Mouse (Mus musculus): Measurements from ENCODE around the gene Rad54l. TPM values are rescaled to one million over a fixed set of nuclear protein-coding genes. Genes with fewer than 3 reads are reported as not detected.

The Rad54l gene
- polyA plus RNA-seq, 1 experiment from 2014 or later = 5.2 TPM

- WGBS = 72% methylated on average over 3 of the region's 3 CpGs
- H3K9me3 ChIP-seq (ENCODE audit: control insufficient read depth) = no peaks in the 10 kb centered on the region
- H3K4me1 ChIP-seq (replicated peaks; ENCODE audit: control insufficient read depth, insufficient read depth, low read length) = no peaks in the 10 kb centered on the region
- no peak overlapping the region for H3K4me3 ChIP-seq (ENCODE audit: low read depth, low read length)
- H3K4me2 ChIP-seq (replicated peaks; ENCODE audit: low read depth) = no peak overlapping the region
- H3K27me3 ChIP-seq (replicated peaks; ENCODE audit: control insufficient read depth, insufficient read depth, low read length) = no peaks in the 10 kb centered on the region
- H3K9ac ChIP-seq (ENCODE audit: low read depth, low read length) = no peak overlapping the region
- TF ChIP-seq CTCF (IDR thresholded peaks at IDR 0.05; ENCODE audit: low read depth) = no peak
- no peak for ATAC-seq
- no peak overlapping the region for H3K27ac ChIP-seq (ENCODE audit: low read depth, low read length)
- H3K36me3 ChIP-seq (ENCODE audit: control insufficient read depth, insufficient read depth) = peaks cover 16% of the 10 kb centered on the region; the same call in 1 of the 2 replicates
Observed at GRCm38 (mm10) chr4:116049211-116049610, 74.3 kb downstream of the Rad54l start.

- WGBS = 60% methylated on average over 7 of the region's 7 CpGs
- no peak overlapping the region for H3K4me3 ChIP-seq (ENCODE audit: low read depth, low read length)
- ATAC-seq = peak; percentile 22
Observed at GRCm38 (mm10) chr4:116048130-116048920, 75.2 kb downstream of the Rad54l start.

DNA sequence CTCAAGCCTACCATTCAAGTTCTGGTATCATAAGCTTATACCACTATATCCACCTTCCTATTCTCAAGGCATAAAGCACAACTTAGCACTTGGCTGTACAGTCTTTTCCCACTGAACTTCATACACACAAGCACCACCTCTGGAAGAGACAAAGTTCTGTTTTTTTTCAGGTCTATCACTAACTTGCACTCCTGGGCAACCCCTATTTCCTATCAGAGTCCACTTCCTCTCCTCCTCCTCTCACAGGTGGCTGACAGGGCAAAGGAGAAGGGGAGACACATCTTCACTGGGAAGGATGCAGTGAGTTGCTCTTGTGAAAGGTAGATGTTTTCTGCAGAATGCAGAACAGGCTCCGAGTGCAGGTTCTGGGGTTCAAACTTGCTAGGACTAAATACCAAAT lies 75.8 kb downstream of the Rad54l start:
- no peak for TF ChIP-seq CTCF (IDR thresholded peaks at IDR 0.05; ENCODE audit: low read depth)
- Histone ChIP-seq H3K4me2 (replicated peaks; ENCODE audit: low read depth) (peak overlapping the region; percentile 35; the same call in 1 of the 2 replicates), H3K36me3 (ENCODE audit: control insufficient read depth, insufficient read depth) (peaks cover 31% of the 10 kb centered on the region), H3K4me3 (ENCODE audit: low read depth, low read length) (no peak overlapping the region), H3K4me1 (replicated peaks; ENCODE audit: control insufficient read depth, insufficient read depth, low read length) (no peaks in the 10 kb centered on the region), H3K27ac (ENCODE audit: low read depth, low read length) (no peak overlapping the region), H3K9ac (ENCODE audit: low read depth, low read length) (no peak overlapping the region), H3K9me3 (ENCODE audit: control insufficient read depth) (no peaks in the 10 kb centered on the region), H3K27me3 (replicated peaks; ENCODE audit: control insufficient read depth, insufficient read depth, low read length) (no peaks in the 10 kb centered on the region)
- 82% methylated on average over 1 of the region's 1 CpGs for WGBS
- no peak for ATAC-seq

More at GRCm38 (mm10) chr4:116048130-116048920, 75.2 kb downstream of the Rad54l start:
- Histone ChIP-seq H3K9ac (ENCODE audit: low read depth, low read length) (0 out of 2 replicates have a peak overlapping the region, but pooled peaks have one; percentile 7), H3K4me2 (replicated peaks; ENCODE audit: low read depth) (peak overlapping the region; percentile 35; the same call in 1 of the 2 replicates), H3K9me3 (ENCODE audit: control insufficient read depth) (no peaks in the 10 kb centered on the region), H3K4me1 (replicated peaks; ENCODE audit: control insufficient read depth, insufficient read depth, low read length) (no peaks in the 10 kb centered on the region), H3K27me3 (replicated peaks; ENCODE audit: control insufficient read depth, insufficient read depth, low read length) (no peaks in the 10 kb centered on the region), H3K27ac (ENCODE audit: low read depth, low read length) (peak overlapping the region; percentile 57; the same call in 1 of the 2 replicates), H3K36me3 (ENCODE audit: control insufficient read depth, insufficient read depth) (peaks cover 25% of the 10 kb centered on the region)
- no peak for TF ChIP-seq CTCF (IDR thresholded peaks at IDR 0.05; ENCODE audit: low read depth)

GRCm38 (mm10) chr4:116046604-116047003 lies 76.9 kb downstream of the Rad54l start:
- TF ChIP-seq CTCF (IDR thresholded peaks at IDR 0.05; ENCODE audit: low read depth) = no peak
- no peak for ATAC-seq
- Histone ChIP-seq H3K4me2 (replicated peaks; ENCODE audit: low read depth) (peak overlapping the region; percentile 32; the same call in 1 of the 2 replicates), H3K27me3 (replicated peaks; ENCODE audit: control insufficient read depth, insufficient read depth, low read length) (no peaks in the 10 kb centered on the region), H3K4me1 (replicated peaks; ENCODE audit: control insufficient read depth, insufficient read depth, low read length) (no peaks in the 10 kb centered on the region), H3K36me3 (ENCODE audit: control insufficient read depth, insufficient read depth) (peaks cover 37% of the 10 kb centered on the region), H3K4me3 (ENCODE audit: low read depth, low read length) (no peak overlapping the region), H3K27ac (ENCODE audit: low read depth, low read length) (no peak overlapping the region), H3K9ac (ENCODE audit: low read depth, low read length) (no peak overlapping the region), H3K9me3 (ENCODE audit: control insufficient read depth) (no peaks in the 10 kb centered on the region)
- WGBS = 91% methylated on average over 2 of the region's 2 CpGs

Other genes with a start within 250 kb of the Rad54l start
- gene Kncn, start 239.3 kb downstream of the Rad54l start, polyA plus RNA-seq (2015; fragmentation: Nextera tagmentation; extraction: Ambion mirVana) = not detected in 2 replicates
- not detected in 2 replicates for gene 6430628N08Rik, start 233.0 kb downstream of the Rad54l start, polyA plus RNA-seq (2015; fragmentation: Nextera tagmentation; extraction: Ambion mirVana)
- not detected in 2 replicates for gene Dmbx1, start 183.8 kb downstream of the Rad54l start, polyA plus RNA-seq (2015; fragmentation: Nextera tagmentation; extraction: Ambion mirVana)
- 105 and 125 TPM in 2 replicates for gene Faah, start 105.8 kb downstream of the Rad54l start, polyA plus RNA-seq (2015; fragmentation: Nextera tagmentation; extraction: Ambion mirVana)
- gene Nsun4, start 69.8 kb downstream of the Rad54l start, polyA plus RNA-seq (2015; fragmentation: Nextera tagmentation; extraction: Ambion mirVana) = 34.5 and 37.5 TPM in 2 replicates
- 1,002 and 1,003 TPM in 2 replicates for gene Uqcrh, start 48.6 kb downstream of the Rad54l start, polyA plus RNA-seq (2015; fragmentation: Nextera tagmentation; extraction: Ambion mirVana)
- 49.2 and 52.0 TPM in 2 replicates for gene Lrrc41, start 48.4 kb downstream of the Rad54l start, polyA plus RNA-seq (2015; fragmentation: Nextera tagmentation; extraction: Ambion mirVana)
- 18.1 and 18.2 TPM in 2 replicates for gene Pomgnt1, start 150 bp upstream of the Rad54l start, polyA plus RNA-seq (2015; fragmentation: Nextera tagmentation; extraction: Ambion mirVana)
- gene Lurap1, start 27.6 kb upstream of the Rad54l start, polyA plus RNA-seq (2015; fragmentation: Nextera tagmentation; extraction: Ambion mirVana) = 0.56 and 0.68 TPM in 2 replicates
- 40.1 and 63.8 TPM in 2 replicates for gene Tspan1, start 43.9 kb upstream of the Rad54l start, polyA plus RNA-seq (2015; fragmentation: Nextera tagmentation; extraction: Ambion mirVana)
- gene 1700042G07Rik, start 49.7 kb upstream of the Rad54l start, polyA plus RNA-seq (2015; fragmentation: Nextera tagmentation; extraction: Ambion mirVana) = not detected in 2 replicates
- gene Gm49337, start 49.7 kb upstream of the Rad54l start, polyA plus RNA-seq (2015; fragmentation: Nextera tagmentation; extraction: Ambion mirVana) = not detected in 2 replicates
- 2.9 and 3.5 TPM in 2 replicates for gene Pik3r3, start 97.9 kb upstream of the Rad54l start, polyA plus RNA-seq (2015; fragmentation: Nextera tagmentation; extraction: Ambion mirVana)